Mouse (Mus musculus): ENCODE results near the gene Nr1h4. TPM values are rescaled to one million over a fixed set of nuclear protein-coding genes. Genes with fewer than 3 reads are reported as not detected.

Gene Nr1h4
- polyA plus RNA-seq, 1 experiment, result 10.2 TPM

DNA sequence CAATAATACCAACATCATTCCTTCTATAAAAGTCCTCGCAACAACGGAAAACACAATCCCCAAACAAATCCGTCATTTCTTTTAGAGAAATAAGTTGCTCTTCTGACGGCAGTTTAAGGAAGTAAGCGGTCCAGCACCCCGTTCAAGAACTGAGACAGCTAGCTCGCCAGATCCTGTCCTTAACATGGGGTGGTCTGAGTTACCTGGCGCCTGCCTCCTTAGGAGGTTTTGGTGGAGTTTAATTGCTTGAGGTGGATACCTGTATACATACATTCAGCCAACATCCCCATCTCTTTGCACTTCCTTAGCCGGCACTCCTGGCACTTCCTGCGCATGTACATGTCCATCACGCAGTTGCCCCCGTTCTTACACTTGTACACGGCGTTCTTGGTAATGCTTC is 50.3 kb downstream of the Nr1h4 start:
- Histone ChIP-seq H3K4me3 (ENCODE audit: low read depth, low read length) (peak overlapping the region; percentile 5; the same call in 1 of the 2 replicates), H3K36me3 (ENCODE audit: control insufficient read depth, insufficient read depth, low read length) (peaks cover 22% of the 10 kb centered on the region), H3K4me1 (ENCODE audit: control insufficient read depth, insufficient read depth, insufficient read length, low read length) (peaks cover 18% of the 10 kb centered on the region), H3K27ac (ENCODE audit: insufficient read depth, low read depth, low read length) (peak overlapping the region; percentile 41), H3K27me3 (ENCODE audit: control insufficient read depth, insufficient read depth, low read length) (no peaks in the 10 kb centered on the region)
- TF ChIP-seq CTCF (IDR thresholded peaks at IDR 0.05; ENCODE audit: extremely low read depth, insufficient read length, insufficient replicate concordance, low read depth, low read length) (no peak), POLR2A (IDR thresholded peaks at IDR 0.05; ENCODE audit: low read depth, low read length) (no peak)
- WGBS, result 56% methylated on average over 14 of the region's 14 CpGs

- peaks cover 23% of the 10 kb centered on the region for H3K36me3 ChIP-seq (ENCODE audit: control insufficient read depth, insufficient read depth, low read length)
- WGBS, result 89% methylated on average over 10 of the region's 10 CpGs
- H3K27me3 ChIP-seq (ENCODE audit: control insufficient read depth, insufficient read depth, low read length), result no peaks in the 10 kb centered on the region
- peaks cover 15% of the 10 kb centered on the region for H3K4me1 ChIP-seq (ENCODE audit: control insufficient read depth, insufficient read depth, insufficient read length, low read length)
- no peak overlapping the region for H3K4me3 ChIP-seq (ENCODE audit: low read depth, low read length)
- TF ChIP-seq CTCF (IDR thresholded peaks at IDR 0.05; ENCODE audit: extremely low read depth, insufficient read length, insufficient replicate concordance, low read depth, low read length), result no peak
- no peak for TF ChIP-seq POLR2A (IDR thresholded peaks at IDR 0.05; ENCODE audit: low read depth, low read length)
- no peak overlapping the region for H3K27ac ChIP-seq (ENCODE audit: insufficient read depth, low read depth, low read length)
Observed at GRCm38 (mm10) chr10:89482142-89482681, 51.2 kb downstream of the Nr1h4 start.

- no peak overlapping the region for H3K27ac ChIP-seq (ENCODE audit: insufficient read depth, low read depth, low read length)
- no peak for TF ChIP-seq CTCF (IDR thresholded peaks at IDR 0.05; ENCODE audit: extremely low read depth, insufficient read length, insufficient replicate concordance, low read depth, low read length)
- no peak for TF ChIP-seq POLR2A (IDR thresholded peaks at IDR 0.05; ENCODE audit: low read depth, low read length)
- H3K36me3 ChIP-seq (ENCODE audit: control insufficient read depth, insufficient read depth, low read length), result peaks cover 29% of the 10 kb centered on the region
- H3K4me3 ChIP-seq (ENCODE audit: low read depth, low read length), result no peak overlapping the region
- H3K27me3 ChIP-seq (ENCODE audit: control insufficient read depth, insufficient read depth, low read length), result no peaks in the 10 kb centered on the region
- peaks cover 13% of the 10 kb centered on the region for H3K4me1 ChIP-seq (ENCODE audit: control insufficient read depth, insufficient read depth, insufficient read length, low read length)
- WGBS, result 64% methylated on average over 7 of the region's 7 CpGs
Observed at GRCm38 (mm10) chr10:89481638-89482037, 51.7 kb downstream of the Nr1h4 start.

GRCm38 (mm10) chr10:89478766-89479165 is 54.6 kb downstream of the Nr1h4 start:
- Histone ChIP-seq H3K4me3 (ENCODE audit: low read depth, low read length) (no peak overlapping the region), H3K36me3 (ENCODE audit: control insufficient read depth, insufficient read depth, low read length) (peaks cover 44% of the 10 kb centered on the region), H3K27ac (ENCODE audit: insufficient read depth, low read depth, low read length) (no peak overlapping the region), H3K27me3 (ENCODE audit: control insufficient read depth, insufficient read depth, low read length) (no peaks in the 10 kb centered on the region), H3K4me1 (ENCODE audit: control insufficient read depth, insufficient read depth, insufficient read length, low read length) (peaks cover 3% of the 10 kb centered on the region; the same call in 1 of the 2 replicates)
- TF ChIP-seq POLR2A (IDR thresholded peaks at IDR 0.05; ENCODE audit: low read depth, low read length), result no peak
- TF ChIP-seq CTCF (IDR thresholded peaks at IDR 0.05; ENCODE audit: extremely low read depth, insufficient read length, insufficient replicate concordance, low read depth, low read length), result no peak
- 93% methylated on average over 8 of the region's 8 CpGs for WGBS

- Histone ChIP-seq H3K4me1 (ENCODE audit: control insufficient read depth, insufficient read depth, insufficient read length, low read length) (peaks cover 2% of the 10 kb centered on the region; the same call in 1 of the 2 replicates), H3K27ac (ENCODE audit: insufficient read depth, low read depth, low read length) (no peak overlapping the region), H3K27me3 (ENCODE audit: control insufficient read depth, insufficient read depth, low read length) (no peaks in the 10 kb centered on the region), H3K36me3 (ENCODE audit: control insufficient read depth, insufficient read depth, low read length) (peaks cover 46% of the 10 kb centered on the region), H3K4me3 (ENCODE audit: low read depth, low read length) (no peak overlapping the region)
- no peak for TF ChIP-seq CTCF (IDR thresholded peaks at IDR 0.05; ENCODE audit: extremely low read depth, insufficient read length, insufficient replicate concordance, low read depth, low read length)
- no peak for TF ChIP-seq POLR2A (IDR thresholded peaks at IDR 0.05; ENCODE audit: low read depth, low read length)
- WGBS, result 69% methylated on average over 7 of the region's 7 CpGs
Observed at GRCm38 (mm10) chr10:89470596-89471353, 62.6 kb downstream of the Nr1h4 start.

- 83% methylated on average over 4 of the region's 4 CpGs for WGBS
- H3K4me1 ChIP-seq (ENCODE audit: control insufficient read depth, insufficient read depth, insufficient read length, low read length), result peaks cover 2% of the 10 kb centered on the region; the same call in 1 of the 2 replicates
- H3K4me3 ChIP-seq (ENCODE audit: low read depth, low read length), result no peak overlapping the region
- peaks cover 30% of the 10 kb centered on the region for H3K36me3 ChIP-seq (ENCODE audit: control insufficient read depth, insufficient read depth, low read length)
- no peaks in the 10 kb centered on the region for H3K27me3 ChIP-seq (ENCODE audit: control insufficient read depth, insufficient read depth, low read length)
- TF ChIP-seq POLR2A (IDR thresholded peaks at IDR 0.05; ENCODE audit: low read depth, low read length), result no peak
- no peak for TF ChIP-seq CTCF (IDR thresholded peaks at IDR 0.05; ENCODE audit: extremely low read depth, insufficient read length, insufficient replicate concordance, low read depth, low read length)
- H3K27ac ChIP-seq (ENCODE audit: insufficient read depth, low read depth, low read length), result no peak overlapping the region
Observed at GRCm38 (mm10) chr10:89464760-89465405, 68.5 kb downstream of the Nr1h4 start.

DNA sequence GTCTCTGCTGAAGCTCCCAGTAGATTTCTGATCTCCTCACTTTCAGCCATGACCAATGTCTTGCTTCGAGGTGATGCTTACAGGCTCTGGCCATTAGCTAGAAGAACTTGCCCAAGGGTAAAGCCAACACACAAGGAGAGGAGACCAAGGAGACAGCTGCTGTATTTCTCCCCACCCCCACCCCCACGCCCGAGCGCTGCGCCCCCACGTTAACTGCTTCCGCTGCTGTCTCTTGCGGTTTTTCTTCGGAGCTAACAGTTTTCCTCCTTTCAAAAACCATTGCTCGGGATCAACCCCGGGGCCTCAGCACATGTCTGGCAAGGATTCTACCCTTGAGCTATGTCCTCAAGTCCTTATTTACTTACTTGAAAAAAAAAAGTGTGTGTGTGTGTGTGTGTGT is 70.5 kb downstream of the Nr1h4 start:
- Histone ChIP-seq H3K4me1 (ENCODE audit: control insufficient read depth, insufficient read depth, insufficient read length, low read length) (peaks cover 15% of the 10 kb centered on the region; the same call in 1 of the 2 replicates), H3K36me3 (ENCODE audit: control insufficient read depth, insufficient read depth, low read length) (peaks cover 23% of the 10 kb centered on the region), H3K27ac (ENCODE audit: insufficient read depth, low read depth, low read length) (no peak overlapping the region), H3K4me3 (ENCODE audit: low read depth, low read length) (no peak overlapping the region), H3K27me3 (ENCODE audit: control insufficient read depth, insufficient read depth, low read length) (no peaks in the 10 kb centered on the region)
- 61% methylated on average over 11 of the region's 11 CpGs for WGBS
- TF ChIP-seq CTCF (IDR thresholded peaks at IDR 0.05; ENCODE audit: extremely low read depth, insufficient read length, insufficient replicate concordance, low read depth, low read length) (no peak), POLR2A (IDR thresholded peaks at IDR 0.05; ENCODE audit: low read depth, low read length) (no peak)

Measured in small intestine, adult 2 months (tissue).